In the genomic region with DNA sequence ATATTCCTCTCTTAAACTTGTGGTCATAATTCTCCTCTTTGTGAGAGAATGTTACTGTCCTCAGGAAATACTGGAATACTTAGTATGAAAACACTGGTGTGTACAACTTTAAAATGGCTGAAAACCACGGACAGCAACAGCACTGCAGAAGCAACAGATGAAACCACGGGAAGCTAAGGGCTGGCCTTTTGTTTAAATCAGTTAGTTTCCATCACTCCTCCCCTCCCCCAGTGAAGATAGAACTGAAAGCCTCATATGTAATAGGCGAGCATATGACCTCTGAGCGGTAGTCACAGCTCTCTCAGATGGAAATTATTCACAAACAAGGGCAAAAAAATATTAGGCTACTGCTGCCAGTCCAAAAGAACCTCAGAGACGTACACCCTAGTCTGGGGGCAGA, we compare ENCODE assay signal across 18 mouse cellular contexts. TPM values are rescaled to one million over a fixed set of nuclear protein-coding genes. Genes with fewer than 3 reads are reported as not detected.
A peak's percentile ranks its signal among the peaks of the same experiment; 100 is the strongest.
DNase-seq lines count a peak whose midpoint lies in the region; ATAC-seq lines count a peak whose summit lies in the region.
"Had no signal": no experiment of that assay in that cellular context is flagged by ENCODE, and none has a peak within 500 bp of the region (broad histone marks: within the 10 kb centered on the region; RNA-seq: fewer than 3 reads in every experiment).

No protein-coding gene starts in this region.

- ATAC-seq in activated CD4-positive, CD25-positive, alpha-beta regulatory T cell, adult 4 months, result peak; percentile 77
- ATAC-seq: forebrain, embryonic 13.5 days; forebrain, postnatal 0 days had no signal

- peak; percentile 34 for DNase-seq in heart, adult 11 months
- DNase-seq in heart, adult 8-10 months (ENCODE audit: low spot score), result no peak
- peak; percentile 54 for DNase-seq in CD4-positive, CD25-positive, alpha-beta regulatory T cell, adult 2 months (ENCODE audit: low read depth, low spot score)
- DNase-seq in cerebellum, postnatal 36 days, result no peak
- no peak for DNase-seq in kidney, postnatal 36 days
- DNase-seq in cerebellum, adult 11 months, result no peak
- DNase-seq: adrenal gland, adult 8-10 months; adrenal gland, postnatal 25 days; B cell, adult 2 months; cerebellum, adult 18-20 months; cerebellum, postnatal 10 days; forebrain, postnatal 0 days; gastrocnemius, postnatal 25 days; heart, adult 2 months; kidney, adult 18-20 months had no signal

RNA-seq across cellular contexts. Expression of a gene that starts 10.0 kb away (rescaled TPM):
- total RNA-seq in heart, adult 8-10 months (2022), result 1 to 10 TPM; 1.8 to 2.4 (median 2.2) TPM
- polyA plus RNA-seq in activated CD4-positive, CD25-positive, alpha-beta regulatory T cell, adult 4 months (2017; shearing (Covaris generic)), result 10 to 100 TPM in 1 of 2 experiments, 1 to 10 TPM in 1; 7.5 to 21.7 TPM
- polyA plus RNA-seq: G1E had no signal

Comparison
In these comparisons a context has a peak if more than half of its experiments do, and no peak if none do; other contexts are left out.
1. DNase-seq: peak in heart, adult 11 months (single experiment) and CD4-positive, CD25-positive, alpha-beta regulatory T cell, adult 2 months (single experiment); none in heart, adult 8-10 months (single experiment), cerebellum, postnatal 36 days (0 of 2), kidney, postnatal 36 days (0 of 2) and cerebellum, adult 11 months (single experiment).